Mouse (Mus musculus) ES-E14 (cell line): ENCODE data around the gene Snx6. TPM values are rescaled to one million over a fixed set of nuclear protein-coding genes. Genes with fewer than 3 reads are reported as not detected.
A peak's percentile ranks its signal among the peaks of the same experiment; 100 is the strongest.
"Not testable (repeated sequence)": the region's sequence is repeated elsewhere in the genome, so short reads cannot be mapped to it uniquely, and the experiment has no call there.

Source experiments
- DNase-seq: peaks from one replicate; pipeline ENCODE4 v3.0.0-alpha.2; 2013; ENCODE audit warnings: low read depth, low spot score
- H3K27ac ChIP-seq: 2 replicates; pipeline ENCODE4 v1.5.1; 2012; ENCODE audit warnings: low read depth, mild to moderate bottlenecking, low read length, moderate library complexity, mixed read lengths; ENCODE audit not compliant: poor library complexity, insufficient read depth, severe bottlenecking
- H3K36me3 ChIP-seq: 2 replicates; pipeline ENCODE4 v1.6.1; 2012; ENCODE audit warnings: mild to moderate bottlenecking, low read length, moderate library complexity, mixed read lengths; ENCODE audit not compliant: control insufficient read depth, poor library complexity, insufficient read depth, severe bottlenecking
- H3K4me1 ChIP-seq, 2 experiments: fragments of 150-350 bp in 1 of 2; sonication (generic) in 1 of 2; 2 replicates each; pipeline ENCODE4 v1.6.1; 2012; ENCODE audit warnings: low read length in 2 of 2, mild to moderate bottlenecking in 1 of 2, mixed read lengths in 1 of 2; ENCODE audit not compliant: control insufficient read depth in 2 of 2, insufficient read depth in 2 of 2, poor library complexity in 1 of 2
- H3K4me3 ChIP-seq, 2 experiments: fragments of 150-350 bp in 1 of 2; sonication (generic) in 1 of 2; 2 replicates each; pipeline ENCODE4 v1.5.1; 2012; ENCODE audit warnings: low read length in 2 of 2, low read depth in 1 of 2, mild to moderate bottlenecking in 1 of 2, mixed read lengths in 1 of 2; ENCODE audit not compliant: insufficient read depth in 1 of 2, poor library complexity in 1 of 2, severe bottlenecking in 1 of 2
- H3K9ac ChIP-seq: 2 replicates; pipeline ENCODE4 v1.6.1; 2012; ENCODE audit warnings: low read depth, mild to moderate bottlenecking, low read length, mixed read lengths; ENCODE audit not compliant: poor library complexity, insufficient read depth, severe bottlenecking
- H3K9me3 ChIP-seq: fragments of 150-350 bp; sonication (generic); 2 replicates; pipeline ENCODE4 v1.6.1; 2012; ENCODE audit warnings: low read depth, mild to moderate bottlenecking, low read length; ENCODE audit not compliant: control insufficient read depth, insufficient read depth
- CHD2 ChIP-seq: IDR thresholded peaks from 2 replicates; pipeline ENCODE4 v1.6.1; 2014; ENCODE audit warnings: mild to moderate bottlenecking, low read depth, low read length, inconsistent platforms
- HCFC1 ChIP-seq: IDR thresholded peaks from 2 replicates; pipeline ENCODE4 v1.6.1; 2012; ENCODE audit warnings: low read length, inconsistent platforms, borderline replicate concordance; ENCODE audit not compliant: insufficient read depth
- MAFK ChIP-seq: IDR thresholded peaks from 2 replicates; pipeline ENCODE4 v1.6.1; 2014; ENCODE audit warnings: mild to moderate bottlenecking, low read depth, low read length, inconsistent platforms; ENCODE audit not compliant: insufficient read depth
- ZC3H11A ChIP-seq: IDR thresholded peaks from 2 replicates; pipeline ENCODE4 v1.6.1; 2012; ENCODE audit warnings: low read depth, mild to moderate bottlenecking, inconsistent platforms, low read length, borderline replicate concordance
- ZNF384 ChIP-seq: IDR thresholded peaks from 2 replicates; pipeline ENCODE4 v1.6.1; 2012; ENCODE audit warnings: low read depth, low read length, inconsistent platforms
- in situ Hi-C, 2 experiments: fragments of 600-800 bp; cut with MboI; formaldehyde crosslinking; loops; one replicate each; pipeline ENCODE4 v1.15.1; 2025; ENCODE audit warnings: low sequenced_read_pairs in 2 of 2, inconsistent platforms in 1 of 2; ENCODE audit not compliant: unreplicated experiment in 2 of 2
- total RNA-seq: library from RNA; depleted of rRNA; stranded (reverse); fragments of 300-350 nt; gene quantifications from 2 replicates; pipeline ENCODE4 v1.2.3, GENCODE M21; 2012

The Snx6 gene
- total RNA-seq, 1 experiment: 53.2 TPM

DNA sequence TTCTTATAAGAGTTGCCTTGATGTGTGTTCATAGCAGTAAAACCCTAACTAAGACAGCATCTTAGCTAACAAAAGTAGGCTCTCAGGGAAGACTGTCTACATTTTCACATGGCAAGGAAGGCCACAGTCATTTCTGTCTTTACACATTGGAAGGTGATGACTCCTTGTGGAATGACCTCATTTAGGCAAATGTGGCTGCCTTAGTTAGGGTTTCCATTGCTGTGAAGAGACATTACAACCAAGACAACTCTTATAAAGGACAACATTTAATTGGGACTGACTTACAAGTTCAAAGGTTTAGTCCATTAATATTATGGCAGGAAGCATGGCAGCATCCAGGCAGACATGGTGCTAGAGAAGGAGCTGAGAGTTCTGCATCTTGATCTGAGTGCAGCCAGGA, 43.4 kb upstream of the Snx6 start:
- no peak for DNase-seq
- Histone ChIP-seq H3K9me3 (no peaks in the 10 kb centered on the region), H3K27ac (no peak overlapping the region), H3K36me3 (no peaks in the 10 kb centered on the region), H3K9ac (no peak overlapping the region), H3K4me1 (peaks cover 5 to 11% of the 10 kb centered on the region in 2 experiments), H3K4me3 (no peak overlapping the region)
- TF ChIP-seq HCFC1 (no peak), ZC3H11A (no peak), MAFK (no peak), CHD2 (no peak), ZNF384 (no peak)
- in situ Hi-C loops: no loop called here

DNA sequence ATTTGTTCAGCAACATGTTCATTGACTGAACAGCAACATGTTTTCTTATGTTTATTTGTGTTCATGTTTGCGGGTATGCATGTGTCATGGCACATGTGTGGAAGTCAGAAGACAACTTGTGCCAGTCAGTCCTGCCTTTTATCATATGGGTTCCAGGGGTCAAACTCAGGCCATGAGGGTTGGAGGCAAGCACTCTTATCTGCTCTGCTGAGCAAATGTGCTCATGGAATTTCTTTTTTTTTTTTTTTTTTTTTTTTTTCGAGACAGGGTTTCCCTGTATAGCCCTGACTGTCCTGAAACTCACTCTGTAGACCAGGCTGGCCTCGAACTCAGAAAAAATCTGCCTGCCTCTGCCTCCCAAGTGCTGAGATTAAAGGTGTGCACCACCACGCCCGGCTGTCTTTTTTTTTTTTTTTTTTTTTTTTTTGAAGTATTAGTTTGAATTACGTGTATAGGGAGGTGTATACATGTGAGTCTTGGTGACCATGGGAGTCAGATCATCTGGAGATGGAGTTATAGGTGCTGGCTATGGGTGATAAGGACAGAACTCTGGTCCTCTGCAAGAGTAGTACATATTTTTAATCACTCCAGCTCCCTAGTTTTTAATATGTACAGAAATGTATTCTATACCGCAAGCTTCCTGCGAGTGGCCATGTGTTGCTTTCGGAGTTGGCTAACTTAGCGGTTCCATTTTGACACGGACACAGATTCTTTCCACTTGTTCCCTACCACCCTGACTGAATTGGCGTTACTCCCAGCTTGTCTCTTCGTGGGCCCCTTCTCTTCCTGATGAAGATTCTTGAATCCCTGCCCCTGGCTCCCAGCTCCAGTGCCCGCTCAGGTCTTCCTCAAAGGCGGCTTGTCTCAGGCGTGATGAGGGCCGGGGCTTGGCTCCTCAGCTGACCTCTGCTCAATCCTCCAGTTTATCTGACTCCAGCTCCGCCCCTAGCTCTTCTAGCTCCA, 40.4 kb upstream of the Snx6 start:
- no peak for TF ChIP-seq CHD2
- no peak for TF ChIP-seq MAFK
- no peak for TF ChIP-seq ZC3H11A
- TF ChIP-seq HCFC1: no peak
- peak; percentile 76 for TF ChIP-seq ZNF384
- in situ Hi-C loops: no loop called here
- peak overlapping the region in 1 of 2 experiments; percentile 1; a peak in 1 of 4 replicates for H3K4me3 ChIP-seq
- H3K9ac ChIP-seq: peak overlapping the region; percentile 45; the same call in 1 of the 2 replicates
- DNase-seq: no peak
- H3K36me3 ChIP-seq: no peaks in the 10 kb centered on the region
- peaks cover 7 to 11% of the 10 kb centered on the region in 2 experiments for H3K4me1 ChIP-seq
- no peaks in the 10 kb centered on the region for H3K9me3 ChIP-seq
- H3K27ac ChIP-seq: no peak overlapping the region

GRCm38 (mm10) chr12:54834925-54835447, 39.5 kb upstream of the Snx6 start:
- TF ChIP-seq MAFK: peak; percentile 52
- TF ChIP-seq CHD2: no peak
- peak overlapping the region; percentile 28; the same call in 1 of the 2 replicates for H3K9ac ChIP-seq
- peak overlapping the region; percentile 11 to 49; a peak in 3 of 4 replicates for H3K4me3 ChIP-seq
- no peak overlapping the region for H3K27ac ChIP-seq
- H3K9me3 ChIP-seq: no peaks in the 10 kb centered on the region
- no peaks in the 10 kb centered on the region for H3K36me3 ChIP-seq
- DNase-seq: peak; percentile 71
- H3K4me1 ChIP-seq: peaks cover 7 to 11% of the 10 kb centered on the region in 2 experiments
- in situ Hi-C loops: no loop called here

- no peak overlapping the region for H3K27ac ChIP-seq
- no peak overlapping the region for H3K4me3 ChIP-seq
- H3K36me3 ChIP-seq: no peaks in the 10 kb centered on the region
- in situ Hi-C loops: no loop called here
- TF ChIP-seq ZC3H11A: no peak
- TF ChIP-seq ZNF384: no peak
- TF ChIP-seq CHD2: no peak
- TF ChIP-seq HCFC1: no peak
- TF ChIP-seq MAFK: no peak
- H3K9ac ChIP-seq: no peak overlapping the region
- no peaks in the 10 kb centered on the region for H3K9me3 ChIP-seq
- peaks cover 7 to 11% of the 10 kb centered on the region in 2 experiments for H3K4me1 ChIP-seq
- no peak for DNase-seq
Observed at GRCm38 (mm10) chr12:54833856-54834399, 38.4 kb upstream of the Snx6 start.

DNA sequence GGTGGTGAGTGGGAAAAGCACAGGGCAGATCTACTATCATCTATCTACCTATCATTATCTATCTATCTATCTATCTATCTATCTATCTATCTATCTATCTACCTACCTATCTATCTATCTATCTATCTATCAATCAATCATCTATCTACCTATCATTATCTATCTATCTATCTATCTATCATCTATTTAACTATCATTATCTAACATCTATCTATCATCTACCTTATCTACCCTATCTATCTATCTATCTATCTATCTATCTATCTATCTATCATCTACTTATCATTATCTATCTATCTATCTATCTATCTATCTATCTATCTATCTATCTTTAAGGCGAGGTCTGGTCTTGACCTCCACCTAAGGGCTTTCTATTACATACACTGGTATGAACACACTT, 36.4 kb upstream of the Snx6 start:
- H3K9ac ChIP-seq, H3K4me3 ChIP-seq, DNase-seq, H3K27ac ChIP-seq, H3K9me3 ChIP-seq, H3K36me3 ChIP-seq, in situ Hi-C loops: not testable (repeated sequence)
- peaks cover 7 to 11% of the 10 kb centered on the region in 2 experiments for H3K4me1 ChIP-seq
